Mouse (Mus musculus) megakaryocyte, embryonic 14.5 days (primary cell): ENCODE data around the gene Car10. TPM values are rescaled to one million over a fixed set of nuclear protein-coding genes. Genes with fewer than 3 reads are reported as not detected.

Experiments
- H3K27me3 ChIP-seq: replicated peaks from 2 replicates; pipeline ENCODE3; 2012; ENCODE audit warnings: inconsistent platforms
- H3K36me3 ChIP-seq: replicated peaks from 2 replicates; pipeline ENCODE3; 2012; ENCODE audit warnings: low read length, inconsistent platforms, mixed read lengths
- H3K4me1 ChIP-seq: 2 replicates; pipeline ENCODE4 v1.6.1; 2012; ENCODE audit warnings: inconsistent platforms
- H3K4me3 ChIP-seq: replicated peaks from 2 replicates; pipeline ENCODE3; 2012; ENCODE audit warnings: moderate library complexity, mild to moderate bottlenecking, inconsistent platforms
- H3K9me3 ChIP-seq: 2 replicates; pipeline ENCODE4 v1.6.1; 2012; ENCODE audit warnings: inconsistent platforms
- FLI1 ChIP-seq: IDR thresholded peaks from 2 replicates; pipeline ENCODE4 v1.6.1; 2012; ENCODE audit warnings: low read length, inconsistent platforms, mixed read lengths
- GATA1 ChIP-seq: IDR thresholded peaks from 3 replicates; pipeline ENCODE4 v1.6.1; 2012; ENCODE audit warnings: mixed read lengths, low read length, inconsistent platforms, borderline replicate concordance
- polyA plus RNA-seq: library from polyadenylated mRNA; stranded (reverse); fragments of >175 nt; gene quantifications from 2 replicates; pipeline ENCODE4 v1.2.3, GENCODE M21; 2012; ENCODE audit warnings: low replicate concordance; ENCODE audit not compliant: insufficient read depth

The Car10 gene
- polyA plus RNA-seq, 1 experiment = not detected

DNA sequence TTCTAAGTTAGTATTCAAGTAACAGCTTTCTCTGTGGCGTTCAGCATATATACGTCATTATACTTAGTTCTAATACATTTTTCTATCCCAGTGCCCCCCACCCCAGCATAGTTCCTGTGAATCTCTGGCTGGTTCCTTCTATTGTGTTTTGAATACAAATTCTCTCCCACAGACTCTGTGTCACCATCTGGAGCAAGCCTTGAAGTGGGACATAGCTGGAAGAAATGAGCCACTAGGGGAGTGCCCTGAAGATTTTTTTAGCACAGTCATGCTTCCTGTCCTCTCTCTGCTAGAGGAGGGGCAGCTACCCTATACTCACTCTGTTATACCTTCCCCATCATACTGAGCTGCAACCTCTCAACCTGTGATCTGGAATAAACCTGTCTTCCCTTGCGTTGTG lies 369.9 kb downstream of the Car10 start:
- TF ChIP-seq FLI1 (no peak), GATA1 (no peak)
- H3K9me3 ChIP-seq = no peaks in the 10 kb centered on the region
- no peaks in the 10 kb centered on the region for H3K27me3 ChIP-seq
- H3K4me1 ChIP-seq = no peaks in the 10 kb centered on the region
- no peak overlapping the region for H3K4me3 ChIP-seq
- H3K36me3 ChIP-seq = no peaks in the 10 kb centered on the region

GRCm38 (mm10) chr11:93470771-93471170 lies 372.9 kb downstream of the Car10 start:
- no peaks in the 10 kb centered on the region for H3K36me3 ChIP-seq
- no peaks in the 10 kb centered on the region for H3K4me1 ChIP-seq
- no peak for TF ChIP-seq FLI1
- TF ChIP-seq GATA1 = no peak
- no peak overlapping the region for H3K4me3 ChIP-seq
- no peaks in the 10 kb centered on the region for H3K27me3 ChIP-seq
- no peaks in the 10 kb centered on the region for H3K9me3 ChIP-seq

- Histone ChIP-seq H3K27me3 (no peaks in the 10 kb centered on the region), H3K4me3 (no peak overlapping the region), H3K9me3 (no peaks in the 10 kb centered on the region), H3K4me1 (no peaks in the 10 kb centered on the region), H3K36me3 (no peaks in the 10 kb centered on the region)
- TF ChIP-seq FLI1 = no peak
- no peak for TF ChIP-seq GATA1
Observed at GRCm38 (mm10) chr11:93471573-93472179, 373.8 kb downstream of the Car10 start.

- Histone ChIP-seq H3K4me1 (no peaks in the 10 kb centered on the region), H3K9me3 (no peaks in the 10 kb centered on the region), H3K4me3 (no peak overlapping the region), H3K36me3 (no peaks in the 10 kb centered on the region), H3K27me3 (no peaks in the 10 kb centered on the region)
- no peak for TF ChIP-seq GATA1
Observed at GRCm38 (mm10) chr11:93484661-93485060, 386.8 kb downstream of the Car10 start.

- H3K36me3 ChIP-seq = no peaks in the 10 kb centered on the region
- no peaks in the 10 kb centered on the region for H3K9me3 ChIP-seq
- TF ChIP-seq GATA1 (no peak), FLI1 (no peak)
- H3K4me1 ChIP-seq = no peaks in the 10 kb centered on the region
- no peaks in the 10 kb centered on the region for H3K27me3 ChIP-seq
- H3K4me3 ChIP-seq = no peak overlapping the region
Observed at GRCm38 (mm10) chr11:93487021-93487420, 389.2 kb downstream of the Car10 start.

- no peaks in the 10 kb centered on the region for H3K27me3 ChIP-seq
- H3K4me1 ChIP-seq = no peaks in the 10 kb centered on the region
- no peaks in the 10 kb centered on the region for H3K9me3 ChIP-seq
- H3K4me3 ChIP-seq = no peak overlapping the region
- no peak for TF ChIP-seq GATA1
- no peaks in the 10 kb centered on the region for H3K36me3 ChIP-seq
Observed at GRCm38 (mm10) chr11:93487913-93488604, 390.2 kb downstream of the Car10 start.

GRCm38 (mm10) chr11:93490211-93490820 lies 392.5 kb downstream of the Car10 start:
- Histone ChIP-seq H3K4me3 (no peak overlapping the region), H3K36me3 (no peaks in the 10 kb centered on the region), H3K9me3 (no peaks in the 10 kb centered on the region), H3K4me1 (no peaks in the 10 kb centered on the region), H3K27me3 (no peaks in the 10 kb centered on the region)
- TF ChIP-seq GATA1 = no peak
- no peak for TF ChIP-seq FLI1

- H3K9me3 ChIP-seq = no peaks in the 10 kb centered on the region
- H3K4me3 ChIP-seq = no peak overlapping the region
- TF ChIP-seq FLI1 = no peak
- no peak for TF ChIP-seq GATA1
- no peaks in the 10 kb centered on the region for H3K36me3 ChIP-seq
- H3K4me1 ChIP-seq = peaks cover 1% of the 10 kb centered on the region; the same call in 1 of the 2 replicates
- H3K27me3 ChIP-seq = no peaks in the 10 kb centered on the region
Observed at GRCm38 (mm10) chr11:93497896-93498295, 400.1 kb downstream of the Car10 start.

DNA sequence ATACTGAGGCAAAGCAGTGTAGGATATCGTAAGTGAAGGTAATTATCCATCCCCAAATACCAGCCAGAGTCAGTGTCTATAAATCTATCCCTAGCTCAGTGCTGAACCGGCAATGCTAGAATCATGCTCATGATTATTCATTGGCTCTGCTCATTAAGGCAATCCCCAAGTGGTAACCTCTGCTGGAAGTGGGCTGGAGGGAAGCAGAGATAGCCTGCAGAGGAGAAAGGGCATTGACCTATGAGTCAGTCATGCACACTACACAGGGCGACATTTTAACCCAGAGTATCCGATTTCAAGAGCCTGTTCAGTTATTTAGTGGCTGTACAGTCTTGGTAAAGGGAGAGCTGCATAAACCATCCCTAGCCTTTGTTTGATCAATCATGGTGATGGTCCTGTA lies 402.6 kb downstream of the Car10 start:
- H3K27me3 ChIP-seq = no peaks in the 10 kb centered on the region
- TF ChIP-seq FLI1 = no peak
- no peak for TF ChIP-seq GATA1
- no peaks in the 10 kb centered on the region for H3K36me3 ChIP-seq
- peaks cover 3% of the 10 kb centered on the region; the same call in 1 of the 2 replicates for H3K4me1 ChIP-seq
- H3K9me3 ChIP-seq = no peaks in the 10 kb centered on the region
- H3K4me3 ChIP-seq = no peak overlapping the region

- TF ChIP-seq GATA1 (no peak), FLI1 (no peak)
Observed at GRCm38 (mm10) chr11:93501671-93502070, 403.8 kb downstream of the Car10 start.

GRCm38 (mm10) chr11:93502864-93503263 lies 405.0 kb downstream of the Car10 start:
- Histone ChIP-seq H3K4me3 (no peak overlapping the region), H3K36me3 (no peaks in the 10 kb centered on the region), H3K4me1 (peaks cover 3% of the 10 kb centered on the region; the same call in 1 of the 2 replicates), H3K27me3 (no peaks in the 10 kb centered on the region), H3K9me3 (0 out of 2 replicates have a peak, but pooled peaks cover 5% of the 10 kb centered on the region)
- no peak for TF ChIP-seq GATA1

More at GRCm38 (mm10) chr11:93501671-93502070, 403.8 kb downstream of the Car10 start:
- no peak overlapping the region for H3K4me3 ChIP-seq
- H3K9me3 ChIP-seq = 0 out of 2 replicates have a peak, but pooled peaks cover 3% of the 10 kb centered on the region
- no peaks in the 10 kb centered on the region for H3K36me3 ChIP-seq
- no peaks in the 10 kb centered on the region for H3K27me3 ChIP-seq
- H3K4me1 ChIP-seq = peaks cover 3% of the 10 kb centered on the region; the same call in 1 of the 2 replicates
